Comparison of ENCODE assay signal across 21 mouse cellular contexts in the genomic region with DNA sequence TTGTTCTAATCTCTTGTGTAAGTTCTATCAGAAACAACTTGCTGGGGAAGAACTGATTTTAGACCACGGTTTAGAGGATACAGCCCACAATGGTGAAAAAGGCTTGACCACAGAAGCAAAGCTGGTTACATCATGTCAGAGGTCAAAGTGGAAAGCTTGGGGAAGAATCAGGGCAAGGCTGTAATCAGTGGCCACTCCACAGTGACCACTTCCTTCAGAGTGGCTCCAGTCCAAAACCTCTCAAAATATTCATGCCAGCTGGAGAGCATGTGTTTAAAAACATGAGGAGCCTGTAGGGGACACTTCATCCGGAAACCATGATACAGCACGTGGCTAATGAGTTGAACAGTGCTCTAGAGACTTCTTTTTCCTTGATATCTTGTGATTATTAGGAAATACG. TPM values are rescaled to one million over a fixed set of nuclear protein-coding genes. Genes with fewer than 3 reads are reported as not detected.
DNase-seq lines count a peak whose midpoint lies in the region; ATAC-seq and TF ChIP-seq lines count a peak whose summit lies in the region.
"Had no signal": no experiment of that assay in that cellular context is flagged by ENCODE, and none has a peak within 500 bp of the region (broad histone marks: within the 10 kb centered on the region; RNA-seq: fewer than 3 reads in every experiment).

No protein-coding gene starts in this region.

- 51% methylated on average over 4 of the region's 4 CpGs for WGBS in lung, postnatal 0 days

- intact Hi-C loops in left cerebral cortex, postnatal 25 days (cut with DNase I), result no loop called here

- H3K4me2 ChIP-seq in lung, postnatal 0 days (replicated peaks; ENCODE audit: low read depth, low read length), result no peak overlapping the region
- H3K4me2 ChIP-seq: heart, embryonic 15.5 days; hindbrain, embryonic 13.5 days; liver, embryonic 15.5 days; midbrain, embryonic 12.5 days had no signal

- no peak for TF ChIP-seq CTCF in lung, postnatal 0 days (IDR thresholded peaks at IDR 0.05)

- no peak overlapping the region for H3K4me3 ChIP-seq in lung, postnatal 0 days (ENCODE audit: low read depth, low read length)
- H3K4me3 ChIP-seq: heart, embryonic 15.5 days; hindbrain, embryonic 13.5 days; left cerebral cortex, adult 2 months; limb, embryonic 10.5 days; liver, embryonic 15.5 days; midbrain, embryonic 12.5 days had no signal

- DNase-seq in 416B (ENCODE audit: low read depth) (peak; percentile 90), NIH3T3 (ENCODE audit: low read depth) (peak; percentile 24)
- peak; percentile 39 for DNase-seq in lung, postnatal 0 days (ENCODE audit: low spot score)
- no peak for DNase-seq in testis, postnatal 10 days (ENCODE audit: low spot score)
- DNase-seq in thymus, postnatal 0 days (ENCODE audit: low spot score), result no peak
- no peak for DNase-seq in left cerebral cortex, postnatal 25 days (ENCODE audit: low spot score in 2 of 2)
- DNase-seq: cerebellum, adult 18-20 months; cerebellum, postnatal 36 days; gastrocnemius, postnatal 36 days; heart, postnatal 36 days; kidney, adult 2 months; kidney, postnatal 10 days; liver; thymus, postnatal 14 days had no signal

- H3K4me1 ChIP-seq in lung, postnatal 0 days (ENCODE audit: insufficient read depth, low read depth, low read length), result no peaks in the 10 kb centered on the region
- H3K4me1 ChIP-seq: heart, embryonic 15.5 days; hindbrain, embryonic 13.5 days; limb, embryonic 10.5 days; liver, embryonic 15.5 days; midbrain, embryonic 12.5 days had no signal

- no peak overlapping the region for H3K27ac ChIP-seq in lung, postnatal 0 days (ENCODE audit: low read length)
- H3K27ac ChIP-seq: heart, embryonic 15.5 days; hindbrain, embryonic 13.5 days; left cerebral cortex, adult 2 months; limb, embryonic 10.5 days; liver, embryonic 15.5 days; midbrain, embryonic 12.5 days had no signal

- no peaks in the 10 kb centered on the region for H3K36me3 ChIP-seq in lung, postnatal 0 days (ENCODE audit: insufficient read depth, low read length)
- H3K36me3 ChIP-seq: heart, embryonic 15.5 days; hindbrain, embryonic 13.5 days; limb, embryonic 10.5 days; liver, embryonic 15.5 days; midbrain, embryonic 12.5 days had no signal

- no peak overlapping the region for H3K9ac ChIP-seq in lung, postnatal 0 days (replicated peaks; ENCODE audit: low read depth)
- H3K9ac ChIP-seq: heart, embryonic 15.5 days; hindbrain, embryonic 13.5 days; liver, embryonic 15.5 days; midbrain, embryonic 12.5 days had no signal

- ATAC-seq in lung, postnatal 0 days, result peak; percentile 57
- ATAC-seq in megakaryocyte, adult 5-6 weeks (ENCODE audit: poor library complexity, severe bottlenecking), result peak; percentile 68

- no peak for TF ChIP-seq EP300 in lung, postnatal 0 days (IDR thresholded peaks at IDR 0.05)

- no peaks in the 10 kb centered on the region for H3K27me3 ChIP-seq in lung, postnatal 0 days (replicated peaks; ENCODE audit: insufficient read depth, low read length)
- H3K27me3 ChIP-seq: heart, embryonic 15.5 days; hindbrain, embryonic 13.5 days; liver, embryonic 15.5 days; midbrain, embryonic 12.5 days had no signal

- no peaks in the 10 kb centered on the region for H3K9me3 ChIP-seq in lung, postnatal 0 days (ENCODE audit: low read length)
- H3K9me3 ChIP-seq: heart, embryonic 15.5 days; hindbrain, embryonic 13.5 days; limb, embryonic 10.5 days; liver, embryonic 15.5 days; midbrain, embryonic 12.5 days had no signal

RNA-seq across cellular contexts. Expression of gene Cdkn2c, which starts 54.4 kb away (rescaled TPM):
- polyA plus RNA-seq in lung, postnatal 0 days (2015; fragmentation: Nextera tagmentation; extraction: Ambion mirVana), result 6.0 and 8.2 TPM in 2 replicates
- 97.2 and 122 TPM in 2 replicates for total RNA-seq in megakaryocyte, adult 5-6 weeks (2015)
- 93.9 and 102 TPM in 2 replicates for total RNA-seq in megakaryocyte, adult 5-6 weeks (2017)
- polyA plus RNA-seq in thymus, postnatal 0 days (2015; fragmentation: Nextera tagmentation; extraction: Ambion mirVana), result 20.8 and 27.1 TPM in 2 replicates
- total RNA-seq in left cerebral cortex, postnatal 25 days (2021), result 1 to 10 TPM; 3.5 to 4.0 TPM

Comparison
In these comparisons a context has a peak if more than half of its experiments do, and no peak if none do; other contexts are left out.
1. DNase-seq: peak in 416B (single experiment), NIH3T3 (single experiment) and lung, postnatal 0 days (single experiment); none in testis, postnatal 10 days (single experiment), thymus, postnatal 0 days (single experiment) and left cerebral cortex, postnatal 25 days (0 of 2).
2. RNA of gene Cdkn2c, which starts 54.4 kb away (total RNA-seq): 93.9 to 122 TPM in megakaryocyte, adult 5-6 weeks; 3.5 to 4.0 TPM in left cerebral cortex, postnatal 25 days; every median in the first group is over 10 times any median in the second.